Mouse (Mus musculus): ENCODE measurements around the gene Prkg2.

Gene Prkg2

DNA sequence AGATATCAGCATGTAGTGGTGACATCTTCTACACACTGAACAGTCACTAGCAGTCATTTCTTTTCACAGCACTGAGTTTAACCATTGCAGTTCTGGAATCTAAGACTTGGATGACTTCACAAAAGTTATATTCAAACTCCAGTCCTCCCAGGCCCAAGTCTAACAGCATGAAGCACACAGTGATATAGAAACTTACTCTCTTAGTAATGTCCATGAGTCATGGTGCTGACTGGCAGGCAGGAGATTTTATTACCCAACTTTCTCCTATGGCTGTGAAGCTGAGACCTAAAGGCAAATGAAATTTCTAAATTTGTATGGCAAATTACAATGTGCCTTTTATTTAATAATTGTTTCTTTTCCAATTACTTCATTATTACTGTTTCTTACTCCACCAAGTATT lies 139.2 kb downstream of the Prkg2 start:
- DNase-seq: no peak

GRCm38 (mm10) chr5:98894281-98894680 lies 142.9 kb downstream of the Prkg2 start:
- DNase-seq: no peak

DNA sequence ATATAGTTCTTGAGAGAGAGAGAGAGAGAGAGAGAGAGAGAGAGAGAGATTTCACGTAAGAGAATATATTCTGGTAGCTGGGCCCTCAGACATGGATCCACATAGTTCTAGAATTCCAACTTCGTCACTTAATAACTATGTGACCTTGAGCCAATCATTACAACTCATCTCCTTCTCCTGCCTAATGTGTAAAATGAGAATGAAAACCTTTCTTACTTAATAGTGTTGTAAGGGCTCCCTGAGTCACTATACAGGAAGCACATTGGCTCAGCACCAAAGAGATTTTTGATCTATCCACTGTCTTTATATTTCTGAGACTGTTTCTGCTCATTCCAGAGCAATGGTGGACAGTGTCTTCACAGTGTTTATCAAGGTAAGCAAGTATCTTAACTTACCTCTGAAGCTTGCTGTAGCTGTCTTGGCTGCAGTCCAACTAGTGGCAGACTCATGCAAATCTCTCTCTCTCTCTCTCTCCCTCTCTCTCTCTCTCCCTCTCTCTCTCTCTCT lies 146.6 kb downstream of the Prkg2 start:
- DNase-seq: no peak

DNA sequence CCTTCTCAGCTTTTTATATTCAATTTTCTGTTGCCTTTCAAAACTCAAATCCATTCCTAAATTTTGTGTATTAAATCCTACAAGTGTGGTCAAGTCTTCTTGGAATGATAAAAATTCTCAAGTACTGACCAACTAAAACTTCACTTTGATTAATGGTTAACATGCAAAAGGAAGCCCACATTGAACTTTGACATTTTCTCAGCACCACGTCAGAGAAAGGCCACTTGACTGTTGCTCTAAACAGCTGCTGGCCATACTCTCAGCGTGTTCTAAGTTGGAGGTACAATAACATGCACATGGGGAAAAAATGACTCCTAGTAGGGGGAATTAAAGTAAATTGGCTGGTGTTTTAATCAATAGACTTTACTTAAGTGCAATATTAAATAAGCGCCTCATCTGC lies 155.1 kb downstream of the Prkg2 start:
- DNase-seq: no peak
